Mouse (Mus musculus) megakaryocyte progenitor cell, adult 5-6 weeks (primary cell): ENCODE measurements around the gene Cog4. TPM values are rescaled to one million over a fixed set of nuclear protein-coding genes. Genes with fewer than 3 reads are reported as not detected.
"Not testable (repeated sequence)": the region's sequence is repeated elsewhere in the genome, so short reads cannot be mapped to it uniquely, and the experiment has no call there.

ENCODE experiments used
- ATAC-seq: replicated peaks from 2 replicates; pipeline ENCODE4 v1.8.0; 2016; ENCODE audit warnings: mild to moderate bottlenecking, moderate TSS enrichment, inconsistent platforms; ENCODE audit not compliant: poor library complexity
- total RNA-seq, 2 experiments: library from RNA; stranded (forward) in 1 of 2; stranded (reverse) in 1 of 2; fragments of 157-497, 149-512 nt in 1 of 2; fragments of 200-1000 nt in 1 of 2; gene quantifications; 2 replicates each; pipeline versions ENCODE4 v1.2.3 to v1.2.4; 2015 to 2017

The Cog4 gene
- total RNA-seq, 2 experiments from 2014 or later, result 10.7 to 30.7 TPM

DNA sequence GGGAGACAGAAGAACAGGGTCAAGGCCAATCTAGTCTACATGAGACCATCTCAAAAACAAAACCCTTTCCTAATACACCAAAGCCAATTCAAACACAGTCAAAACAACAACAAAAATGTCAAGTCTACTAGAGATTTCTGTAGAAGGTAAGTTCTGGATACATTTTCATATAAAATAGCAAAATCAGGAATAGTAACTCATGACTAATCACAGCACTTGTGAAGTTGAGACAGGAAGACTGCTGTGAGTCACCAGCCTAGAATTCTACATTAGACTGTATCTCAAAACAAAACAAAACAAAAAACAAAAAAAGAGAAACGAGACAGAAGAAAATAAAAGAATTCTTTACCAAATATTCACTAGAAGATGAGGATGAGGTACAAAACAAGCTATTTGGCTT lies 21.5 kb upstream of the Cog4 start:
- ATAC-seq, result no peak

DNA sequence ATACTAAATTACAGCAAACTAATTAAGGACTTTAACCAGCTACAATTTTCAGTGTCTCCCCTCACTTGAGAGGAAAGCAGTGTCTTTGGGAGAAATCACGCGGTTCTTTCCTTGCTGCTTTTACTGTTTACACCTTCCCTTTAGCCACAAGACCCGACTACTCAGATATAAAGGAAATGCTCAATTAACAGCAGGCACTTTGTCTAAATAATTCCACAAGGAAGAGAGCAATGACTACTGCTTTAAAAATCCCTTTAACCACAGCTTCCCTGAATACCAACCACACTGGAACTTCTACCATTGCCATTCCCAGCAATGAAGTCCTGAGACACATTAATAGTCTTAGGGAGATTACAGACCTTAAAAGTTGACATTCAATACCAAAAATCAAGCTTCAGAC lies 17.9 kb upstream of the Cog4 start:
- ATAC-seq, result no peak

DNA sequence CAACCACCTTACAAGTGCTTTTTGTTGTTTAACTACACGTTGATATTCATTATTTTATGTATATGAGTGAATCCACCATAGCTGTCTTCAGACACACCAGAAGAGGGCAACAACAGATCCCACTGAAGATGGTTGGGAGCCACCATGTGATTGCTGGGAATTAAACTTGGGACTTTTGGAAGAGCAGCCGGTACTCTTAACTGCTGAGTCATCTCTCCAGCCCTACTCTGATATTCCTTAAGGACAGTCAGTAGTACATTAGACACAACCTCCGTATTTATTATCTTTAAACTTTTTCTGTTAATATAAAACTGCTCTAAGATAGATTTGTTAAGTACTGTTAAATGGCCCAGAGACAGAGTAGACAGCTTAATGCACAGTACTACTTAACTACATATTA lies 14.4 kb upstream of the Cog4 start:
- ATAC-seq, result no peak

DNA sequence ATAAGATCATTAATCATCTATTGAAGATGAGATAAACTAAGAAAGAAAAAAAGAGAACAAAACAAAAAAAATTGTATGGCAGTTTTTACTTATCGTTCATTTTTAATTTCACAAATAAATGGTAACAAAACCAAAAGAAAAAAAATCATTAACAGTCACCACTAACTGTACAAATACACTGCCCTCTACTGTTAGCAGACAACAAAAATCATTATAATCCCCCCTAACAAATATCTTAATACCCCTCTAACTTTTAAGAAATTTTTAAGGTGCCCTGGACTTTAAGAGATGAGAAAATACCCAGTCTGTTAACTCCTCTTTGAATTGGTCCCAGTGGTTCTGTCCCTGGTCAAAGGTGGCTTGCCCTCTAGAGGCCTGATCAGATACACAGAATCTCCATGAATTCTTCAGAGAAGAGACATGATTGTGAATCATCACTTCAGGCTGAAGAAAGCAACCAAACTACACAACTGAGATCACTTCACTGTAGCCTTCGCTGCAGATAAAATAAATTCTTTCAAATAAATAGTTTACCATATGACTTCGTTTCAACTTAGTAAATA lies 4.3 kb upstream of the Cog4 start:
- no peak for ATAC-seq

DNA sequence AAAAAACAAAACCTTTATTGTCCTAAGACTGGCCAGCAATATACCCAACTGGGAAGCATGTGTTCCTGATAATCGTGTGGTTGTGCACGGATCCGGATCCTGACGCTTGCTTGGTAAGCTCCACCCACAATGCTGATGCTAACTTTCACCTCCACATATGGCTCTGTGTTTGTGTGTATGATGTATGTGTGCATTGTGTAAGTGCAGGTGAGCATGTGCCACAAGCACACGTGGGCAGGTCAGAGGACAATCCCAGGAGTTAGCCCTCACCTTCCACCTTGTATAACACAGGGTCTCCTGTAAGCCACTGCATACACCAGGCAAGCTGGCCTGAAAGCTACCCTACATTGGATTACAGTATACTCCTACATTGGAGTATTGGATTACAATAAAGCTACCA lies 3.2 kb upstream of the Cog4 start:
- ATAC-seq, result no peak

DNA sequence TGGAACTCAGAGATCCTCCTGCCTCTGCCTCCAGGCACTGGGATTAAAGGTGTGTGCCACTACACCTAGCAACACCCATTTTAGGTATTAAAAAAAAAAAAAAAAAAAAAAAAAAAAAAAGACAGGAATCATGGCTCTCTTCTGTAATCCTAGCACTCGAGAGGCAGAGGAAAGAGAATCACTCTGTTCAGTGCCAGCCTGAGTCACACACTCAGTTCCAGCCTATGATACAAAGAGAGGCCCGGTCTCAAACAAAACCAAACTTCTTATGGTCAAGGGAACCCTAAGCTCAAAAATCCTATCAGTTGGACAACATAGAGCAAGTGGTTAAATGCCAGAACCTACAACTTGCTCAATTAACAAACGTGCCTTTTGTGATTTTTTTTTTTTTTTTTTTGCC lies 1.5 kb upstream of the Cog4 start:
- ATAC-seq, result no peak

DNA sequence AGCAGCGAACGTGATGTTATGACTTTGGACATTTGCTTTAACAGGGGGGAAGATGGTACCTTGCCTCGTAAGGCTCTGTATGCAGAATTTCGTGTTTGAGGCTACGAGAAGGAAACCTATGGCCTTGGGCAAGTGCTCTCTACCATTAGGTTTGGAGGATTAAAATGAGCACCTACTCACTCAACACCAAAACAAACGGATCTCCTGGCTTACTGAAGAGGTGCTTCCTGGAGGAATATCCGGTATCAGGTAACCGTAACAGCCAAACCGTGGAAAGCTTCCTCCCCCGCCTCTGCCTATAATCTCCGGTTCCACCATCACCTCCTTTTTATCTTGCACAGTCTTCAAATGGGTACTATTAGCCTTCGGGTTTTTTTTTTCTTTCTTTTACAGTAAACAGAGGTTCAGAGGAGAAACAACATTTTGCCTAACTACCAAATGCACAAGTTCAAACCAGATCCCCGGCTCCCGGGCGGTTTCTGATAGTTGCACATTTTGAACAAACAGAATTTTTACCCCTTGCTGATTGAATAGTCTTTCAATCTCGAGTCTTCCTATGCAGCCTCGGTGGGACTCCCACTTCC lies 487 bp upstream of the Cog4 start:
- ATAC-seq, result no peak

DNA sequence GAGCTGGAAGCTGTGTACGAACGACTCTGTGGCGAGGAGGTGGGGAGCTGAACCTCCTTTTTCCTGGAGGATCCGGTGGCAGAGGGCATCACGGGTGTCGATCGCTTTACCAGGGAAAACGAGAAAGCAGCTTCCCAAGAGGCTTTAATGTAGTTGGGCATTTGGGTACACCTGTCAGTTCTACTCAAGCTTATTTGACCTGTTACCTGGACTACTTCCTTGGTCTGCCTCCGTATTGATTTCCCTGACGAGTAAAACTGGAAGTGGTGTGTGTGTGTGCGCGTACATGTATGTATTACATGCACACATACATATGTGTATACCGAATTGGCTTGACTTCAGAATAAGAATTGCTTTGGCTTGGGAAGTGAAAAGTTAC lies 760 bp downstream of the Cog4 start:
- peak; percentile 17; the same call in 1 of the 2 replicates for ATAC-seq

DNA sequence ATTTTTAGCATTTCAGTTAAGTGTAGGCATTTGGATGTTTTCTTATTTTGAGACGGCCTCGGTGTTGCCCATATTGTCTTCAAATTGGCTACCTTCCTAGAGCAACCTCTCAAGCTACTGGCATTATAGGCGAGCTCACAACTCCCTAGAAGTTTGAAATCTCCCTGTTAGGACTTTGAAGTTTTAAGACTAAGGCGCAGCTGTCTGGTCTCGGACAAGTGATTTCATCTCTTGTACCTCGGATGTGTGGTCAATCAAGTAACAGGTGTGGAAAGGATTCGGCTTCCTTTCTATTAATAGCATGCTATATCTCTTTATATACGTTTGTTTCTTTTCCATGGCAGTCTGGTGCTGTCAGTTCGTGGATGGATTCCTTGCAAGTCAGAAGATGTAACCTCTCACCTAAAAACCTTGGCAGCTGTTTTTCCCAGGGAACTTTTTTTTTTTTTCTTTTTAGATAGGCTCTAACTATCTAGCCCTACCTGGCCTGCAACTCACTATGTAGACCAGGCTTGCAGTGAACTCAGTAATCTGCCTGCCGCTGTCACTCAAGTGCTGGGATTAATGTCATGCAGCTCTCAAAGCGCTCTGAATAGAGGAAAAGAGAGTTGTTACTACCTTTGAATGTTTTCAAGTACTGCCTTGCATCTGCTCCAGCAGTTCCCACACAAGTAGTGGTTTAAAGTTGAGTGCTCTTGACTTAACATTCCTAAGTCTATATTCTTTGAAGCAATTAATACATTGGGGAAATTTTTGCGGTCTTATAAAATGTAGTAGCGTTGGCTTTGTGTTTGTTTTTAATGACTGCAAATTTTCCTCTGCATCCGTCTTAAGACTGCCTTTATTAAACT lies 1.5 kb downstream of the Cog4 start:
- no peak for ATAC-seq

DNA sequence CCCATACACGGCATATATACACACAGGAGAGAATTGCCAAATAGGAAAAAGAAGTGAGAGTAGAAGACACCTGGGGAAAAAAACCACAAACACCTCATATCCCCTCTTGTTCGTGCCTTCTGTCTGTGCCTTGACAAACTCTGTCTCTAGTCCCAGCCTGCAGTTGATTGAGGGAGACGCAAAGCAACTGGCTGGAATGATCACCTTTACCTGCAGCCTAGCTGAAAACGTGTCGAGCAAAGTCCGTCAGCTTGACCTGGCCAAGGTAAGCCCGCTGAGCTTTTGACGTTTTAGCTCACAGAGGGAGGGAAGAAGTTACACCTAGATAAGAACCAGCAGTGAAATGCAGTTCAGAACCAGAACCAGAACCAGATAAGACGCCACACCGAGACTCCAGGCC lies 4.8 kb downstream of the Cog4 start:
- no peak for ATAC-seq

DNA sequence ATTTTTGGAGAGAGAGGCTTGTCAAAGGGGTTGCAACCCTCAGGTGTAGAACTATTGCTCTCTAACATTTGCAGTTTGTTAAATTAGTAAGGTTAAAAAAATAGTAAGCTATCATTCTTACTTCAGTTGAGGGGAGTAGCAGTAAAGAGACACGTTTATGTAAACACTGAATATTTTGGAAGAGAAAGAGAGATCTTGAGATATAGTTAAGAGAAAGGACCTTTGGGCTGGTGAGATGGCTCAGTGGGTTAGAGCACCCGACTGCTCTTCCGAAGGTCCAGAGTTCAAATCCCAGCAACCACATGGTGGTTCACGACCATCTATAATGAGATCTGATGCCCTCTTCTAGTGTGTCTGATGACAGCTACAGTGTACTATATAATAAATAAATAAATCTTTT lies 9.7 kb downstream of the Cog4 start:
- ATAC-seq, result not testable (repeated sequence)

DNA sequence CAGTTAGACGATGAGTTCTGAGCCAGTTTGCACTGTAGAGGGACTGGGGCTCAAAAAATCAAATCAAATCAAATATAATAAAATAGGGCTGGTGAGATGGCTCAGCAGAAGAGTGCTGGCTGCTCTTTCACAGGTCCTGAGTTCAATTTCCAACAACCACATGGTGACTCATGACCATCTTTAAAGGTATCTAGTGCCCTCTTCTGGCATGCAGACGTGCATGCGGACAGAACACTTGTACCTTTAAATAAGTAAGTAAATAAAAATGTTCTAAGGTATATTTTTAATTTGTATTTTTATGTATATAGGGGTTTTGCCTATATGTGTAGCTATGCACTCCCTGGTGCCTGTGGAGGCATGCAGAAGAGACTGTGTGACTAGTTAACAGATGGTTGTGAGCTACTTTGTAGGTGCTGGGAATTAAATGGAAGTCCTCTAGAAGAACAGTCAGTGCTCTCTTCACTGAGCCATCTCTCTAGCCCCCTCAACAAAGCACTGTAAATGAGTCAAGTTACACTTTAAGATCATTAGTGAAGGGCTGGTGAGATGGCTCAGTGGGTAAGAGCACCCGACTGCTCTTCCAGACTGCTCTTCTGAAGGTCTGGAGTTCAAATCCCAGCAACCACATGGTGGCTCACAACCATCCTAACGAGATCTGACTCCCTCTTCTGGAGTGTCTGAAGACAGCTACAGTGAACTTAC lies 10.5 kb downstream of the Cog4 start:
- peak; percentile 58 for ATAC-seq

DNA sequence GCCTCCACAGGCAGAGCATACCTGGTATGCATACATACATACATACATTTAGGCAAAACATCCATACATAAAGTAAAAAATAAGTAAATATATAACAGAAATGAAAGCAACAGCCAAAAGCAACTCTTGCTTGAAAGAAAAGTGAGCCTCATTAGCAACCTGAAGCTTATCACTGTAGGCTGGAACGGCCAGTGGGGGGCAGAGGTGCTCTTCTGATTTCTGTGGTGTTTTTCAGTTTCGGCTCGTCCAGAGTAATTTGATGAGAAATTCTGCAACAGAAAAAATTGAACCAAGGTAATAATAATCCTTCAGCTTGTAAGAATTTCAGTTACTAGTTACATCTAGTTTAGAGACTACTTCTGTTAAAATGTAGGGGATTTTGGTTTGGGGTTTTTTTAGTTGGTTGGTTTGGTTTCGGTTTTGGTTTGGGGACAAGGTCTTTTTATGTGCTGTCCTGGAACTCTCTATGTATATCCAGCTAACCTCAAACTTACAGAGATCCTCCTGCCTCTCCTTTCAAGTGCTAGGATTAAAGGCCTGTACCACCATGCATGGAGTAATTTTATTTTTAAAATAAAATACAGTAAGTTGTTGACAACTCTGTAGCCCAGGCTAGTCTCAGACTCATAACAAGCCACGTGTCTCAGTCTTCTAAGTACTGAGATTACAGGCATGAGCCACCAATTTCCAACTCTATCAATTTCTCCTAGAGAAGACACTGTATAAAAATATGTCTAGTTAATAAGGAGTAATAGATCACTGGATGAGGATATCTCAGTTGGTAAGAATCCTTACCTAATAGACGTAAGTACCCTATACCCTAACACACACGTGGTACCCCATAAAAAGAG lies 13.5 kb downstream of the Cog4 start:
- peak; percentile 85 for ATAC-seq

DNA sequence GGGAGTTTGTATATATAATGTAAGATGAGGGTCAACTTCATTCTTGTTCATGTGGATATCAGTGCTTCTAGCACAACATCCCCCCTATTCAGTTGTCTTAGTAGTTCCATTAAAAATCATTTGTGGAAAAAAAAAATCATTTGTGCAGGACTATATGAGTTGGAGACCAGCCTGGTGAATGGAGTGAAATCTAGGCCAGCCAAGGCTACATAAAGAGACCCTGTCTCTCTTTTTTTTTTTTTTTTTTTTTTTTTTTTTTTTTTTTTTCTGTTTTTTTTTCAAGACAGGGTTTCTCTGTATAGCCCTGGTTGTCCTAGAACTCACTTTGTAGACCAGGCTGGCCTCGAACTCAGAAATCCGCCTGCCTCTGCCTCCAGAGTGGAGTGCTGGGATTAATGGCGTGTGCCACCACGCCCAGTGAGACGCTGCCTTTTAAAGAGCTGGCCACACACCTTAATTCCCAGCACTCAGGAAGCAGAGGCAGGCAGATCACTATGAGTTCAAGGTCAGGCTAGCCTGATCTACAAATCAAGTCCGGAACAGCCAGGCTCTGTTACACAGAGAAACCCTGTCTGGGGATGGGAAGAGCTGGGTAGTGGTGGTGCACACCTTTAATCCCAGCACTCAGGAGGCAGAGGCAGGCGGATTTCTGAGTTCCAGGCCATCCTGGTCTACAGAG lies 15.1 kb downstream of the Cog4 start:
- not testable (repeated sequence) for ATAC-seq

DNA sequence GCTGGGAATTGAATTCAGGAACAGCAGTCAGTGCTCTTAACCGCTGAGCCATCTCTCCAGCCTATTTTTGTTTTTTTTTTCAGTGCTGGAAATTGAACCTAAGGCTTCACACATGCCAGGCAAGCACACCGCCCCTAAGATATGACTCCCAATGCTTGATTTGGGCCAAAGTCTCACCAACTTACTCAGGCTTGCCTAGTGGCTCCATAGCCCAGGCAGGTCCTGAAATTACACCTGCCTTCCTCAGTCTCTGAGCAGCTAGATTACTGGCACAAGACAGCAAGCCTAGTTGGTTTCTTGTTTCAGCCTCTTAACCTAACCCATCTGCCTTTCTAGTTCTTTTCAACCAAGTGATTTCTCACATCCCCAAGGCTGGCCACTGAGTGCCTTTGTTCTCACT lies 24.1 kb downstream of the Cog4 start:
- ATAC-seq, result no peak

DNA sequence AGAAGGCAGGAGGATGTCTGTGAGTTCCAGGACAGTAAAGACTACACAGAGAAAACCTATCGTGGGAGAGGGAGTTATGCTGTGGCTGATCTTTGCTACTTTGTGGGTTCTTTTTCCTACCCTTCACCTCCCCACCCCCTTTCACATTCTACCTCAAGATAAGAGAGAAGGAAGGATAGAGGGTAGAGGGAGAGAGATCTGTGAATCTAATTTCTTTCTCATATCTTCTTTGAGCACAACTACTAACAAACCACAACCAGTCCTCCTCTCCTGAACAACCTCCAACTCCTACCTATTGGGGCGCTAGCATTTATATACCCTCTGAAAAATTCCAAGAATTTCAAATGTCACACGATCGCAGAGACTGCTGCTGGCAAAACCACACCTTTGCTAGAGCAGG lies 31.5 kb downstream of the Cog4 start:
- ATAC-seq, result peak; percentile 88

DNA sequence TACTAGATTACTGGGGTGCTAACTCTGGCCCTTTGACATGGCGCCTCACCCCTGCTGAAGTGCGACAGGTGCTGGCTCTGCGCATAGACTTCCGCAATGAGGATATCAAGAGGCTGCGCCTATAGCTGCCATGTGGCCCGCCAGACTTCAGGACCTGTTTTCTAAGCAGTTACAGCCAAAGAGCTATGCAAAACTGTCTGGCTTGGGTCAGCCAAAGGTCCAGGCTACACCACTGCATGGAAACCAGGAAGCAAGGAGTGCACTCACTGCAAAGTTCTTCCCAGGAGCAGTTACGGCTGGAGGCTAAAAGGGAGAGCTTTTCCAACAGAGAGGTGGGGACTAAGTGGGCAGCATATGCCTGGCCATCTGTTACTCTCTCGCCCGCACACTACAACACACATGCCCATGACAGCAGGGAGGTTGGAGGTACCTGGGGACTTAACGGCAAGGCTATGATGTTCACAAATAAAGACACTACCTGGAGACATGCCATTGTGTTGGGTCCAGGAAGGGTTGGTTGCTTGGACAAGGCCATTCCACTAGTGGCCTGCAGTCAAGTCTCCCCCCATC lies 35.4 kb downstream of the Cog4 start:
- ATAC-seq, result no peak

DNA sequence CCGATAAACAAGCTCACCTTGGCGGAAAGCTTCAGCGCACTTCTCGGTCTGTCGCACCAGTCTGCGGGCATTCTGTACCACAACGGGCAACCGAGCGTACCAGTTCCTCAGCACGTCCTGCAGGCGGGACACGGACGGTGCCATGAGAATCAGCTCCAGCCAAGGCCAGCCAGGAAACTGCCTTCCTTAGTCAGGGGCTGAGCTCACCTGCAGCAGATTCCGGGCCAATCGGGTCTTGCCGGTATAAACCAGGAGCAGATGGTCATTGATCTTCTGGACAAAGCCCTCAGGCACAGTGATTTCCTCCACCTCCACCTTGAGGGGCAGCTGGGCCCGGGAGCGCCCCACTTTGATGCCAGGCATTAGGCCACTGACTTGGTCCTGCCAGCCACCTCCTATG lies 37.4 kb downstream of the Cog4 start:
- ATAC-seq, result no peak

DNA sequence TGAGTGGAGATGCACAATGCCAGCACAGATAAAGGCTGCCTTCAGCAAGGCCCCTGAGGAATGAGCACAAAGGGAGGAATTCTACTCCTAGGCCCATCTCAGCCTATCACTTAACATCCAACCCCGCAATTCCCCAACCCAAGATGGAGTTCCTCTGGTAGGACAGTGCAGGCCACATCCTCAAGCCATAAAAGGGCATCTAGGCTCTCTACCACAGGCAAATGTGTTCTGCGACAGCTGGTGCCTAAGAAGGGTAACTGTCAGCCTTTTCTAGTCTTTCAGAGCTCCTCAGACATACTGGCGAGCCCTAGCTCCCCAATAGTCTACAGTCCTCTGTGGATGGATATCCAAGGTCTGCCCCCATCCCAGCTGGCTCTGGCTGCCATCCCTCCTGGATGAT lies 40.2 kb downstream of the Cog4 start:
- ATAC-seq, result no peak

DNA sequence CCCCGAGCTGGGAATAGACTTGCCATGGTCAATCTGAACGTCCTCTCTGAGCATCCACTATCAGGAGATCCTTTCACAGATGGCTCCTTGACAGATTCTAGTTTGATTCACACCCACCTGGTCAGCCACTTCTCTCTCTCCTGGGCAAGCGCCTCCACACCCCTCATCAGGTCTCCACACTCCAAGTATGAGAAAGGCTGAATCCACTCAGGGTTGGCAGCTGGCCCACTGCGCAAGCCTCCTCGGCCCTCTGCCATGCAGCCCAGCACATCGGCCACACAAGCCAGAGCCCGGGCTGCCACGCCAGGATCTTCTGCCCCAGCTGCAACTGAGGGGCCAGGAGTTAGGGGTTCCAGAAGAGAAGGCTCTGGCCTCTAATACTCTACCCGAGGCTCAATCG lies 41.2 kb downstream of the Cog4 start:
- ATAC-seq, result no peak
